Mouse (Mus musculus): ENCODE measurements around the gene Ubac1.

DNA sequence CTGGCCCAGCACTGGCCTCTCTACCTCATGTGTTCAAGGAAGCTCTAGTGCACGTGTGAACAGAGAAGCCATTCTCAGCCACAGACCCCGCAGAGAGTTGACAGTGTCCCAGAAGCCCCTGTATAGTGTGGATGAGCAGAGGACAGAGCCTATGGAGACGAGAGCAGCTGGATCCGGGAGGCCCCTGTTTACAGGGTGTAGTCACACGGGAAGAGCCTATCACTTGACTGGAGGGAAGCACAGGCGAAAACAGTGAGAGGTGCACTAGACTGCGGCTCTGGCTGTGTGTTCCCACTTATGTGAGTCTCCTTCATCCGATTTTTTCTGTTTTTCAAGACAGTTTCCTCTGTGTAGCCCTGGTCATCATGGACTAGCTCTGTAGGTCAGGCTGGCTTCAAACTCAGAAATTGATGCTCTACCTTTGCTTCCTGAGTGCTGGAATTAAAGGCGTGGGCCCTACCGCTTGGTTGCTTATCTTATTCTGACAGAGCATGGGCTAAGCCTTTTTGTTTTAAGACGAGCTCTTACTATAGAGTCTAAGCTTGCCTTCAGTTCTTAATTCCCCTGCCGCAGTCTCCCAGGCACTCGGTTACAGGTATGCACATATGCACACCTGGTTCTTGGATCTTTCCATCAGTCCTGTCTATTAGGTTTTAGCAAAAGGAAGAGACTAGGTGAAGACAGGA is 41.3 kb upstream of the Ubac1 start:
- TF ChIP-seq POLR2A (IDR thresholded peaks at IDR 0.05; ENCODE audit: low read depth, low read length): no peak
- no peak for TF ChIP-seq CTCF (IDR thresholded peaks at IDR 0.05; ENCODE audit: borderline replicate concordance, insufficient read depth, low read length)
